Mouse (Mus musculus): ENCODE results near the gene Rnf43. TPM values are rescaled to one million over a fixed set of nuclear protein-coding genes. Genes with fewer than 3 reads are reported as not detected.

Gene Rnf43
- polyA plus RNA-seq, 1 experiment from 2014 or later, result 4.4 TPM

DNA sequence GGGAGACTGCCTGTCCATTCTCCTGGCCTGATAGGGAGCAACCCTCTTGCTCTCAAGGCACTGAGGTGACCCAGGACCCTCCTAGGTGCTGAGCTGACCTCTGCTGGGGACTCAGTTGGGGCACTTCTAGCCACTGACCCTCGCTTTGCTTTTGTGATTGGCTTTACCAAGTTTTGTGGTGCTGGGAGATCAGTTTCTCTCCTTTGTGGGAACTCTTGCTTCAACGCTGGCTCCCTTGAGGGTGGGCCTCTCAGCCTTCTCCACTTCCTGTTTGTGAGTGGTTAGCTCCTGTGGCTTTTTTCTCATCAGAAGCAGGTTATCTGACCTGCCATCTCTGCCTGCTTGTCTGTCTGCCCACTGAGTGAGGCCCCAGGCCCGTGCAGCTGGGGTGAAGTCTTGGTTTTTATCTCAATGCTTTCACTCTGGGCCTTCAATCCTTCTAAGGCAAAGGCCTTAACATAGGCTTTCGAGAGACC, 89.0 kb downstream of the Rnf43 start:
- Histone ChIP-seq H3K4me2 (replicated peaks) (no peak overlapping the region), H3K36me3 (no peaks in the 10 kb centered on the region), H3K4me3 (no peak overlapping the region), H3K27me3 (no peaks in the 10 kb centered on the region; the same call in 1 of the 2 replicates), H3K27ac (no peak overlapping the region), H3K9ac (no peak overlapping the region), H3K4me1 (no peaks in the 10 kb centered on the region), H3K9me3 (replicated peaks) (no peaks in the 10 kb centered on the region)
- ATAC-seq (ENCODE audit: low FRiP score), result no peak
- WGBS, result 75% methylated on average over 4 of the region's 4 CpGs

DNA sequence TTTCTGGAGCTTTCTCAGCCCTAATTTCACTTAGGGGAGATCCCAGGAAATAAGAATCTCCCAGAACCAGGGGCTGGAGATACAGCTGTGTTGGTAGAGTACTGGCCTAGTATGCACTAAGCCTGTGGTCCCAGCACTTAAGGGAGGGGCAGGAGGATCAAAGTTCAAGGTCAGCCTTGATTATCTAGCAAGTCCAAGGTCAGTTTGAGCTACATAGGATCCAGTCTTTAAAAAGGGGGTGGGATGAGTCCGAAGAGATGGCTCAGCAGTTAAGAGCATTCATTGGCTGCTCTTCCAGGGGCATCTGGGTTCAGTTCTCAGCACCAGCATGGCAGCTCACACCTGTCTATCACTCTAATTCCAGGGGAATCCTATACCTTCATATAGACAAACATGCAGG, 89.8 kb downstream of the Rnf43 start:
- H3K4me2 ChIP-seq (replicated peaks), result no peak overlapping the region
- H3K9ac ChIP-seq, result no peak overlapping the region
- no peak for ATAC-seq (ENCODE audit: low FRiP score)
- H3K36me3 ChIP-seq, result no peaks in the 10 kb centered on the region
- H3K9me3 ChIP-seq (replicated peaks), result no peaks in the 10 kb centered on the region
- no peak overlapping the region for H3K27ac ChIP-seq
- H3K4me1 ChIP-seq, result no peaks in the 10 kb centered on the region
- no peaks in the 10 kb centered on the region; the same call in 1 of the 2 replicates for H3K27me3 ChIP-seq
- no peak overlapping the region for H3K4me3 ChIP-seq
- 83% methylated on average over 1 of the region's 1 CpGs for WGBS

DNA sequence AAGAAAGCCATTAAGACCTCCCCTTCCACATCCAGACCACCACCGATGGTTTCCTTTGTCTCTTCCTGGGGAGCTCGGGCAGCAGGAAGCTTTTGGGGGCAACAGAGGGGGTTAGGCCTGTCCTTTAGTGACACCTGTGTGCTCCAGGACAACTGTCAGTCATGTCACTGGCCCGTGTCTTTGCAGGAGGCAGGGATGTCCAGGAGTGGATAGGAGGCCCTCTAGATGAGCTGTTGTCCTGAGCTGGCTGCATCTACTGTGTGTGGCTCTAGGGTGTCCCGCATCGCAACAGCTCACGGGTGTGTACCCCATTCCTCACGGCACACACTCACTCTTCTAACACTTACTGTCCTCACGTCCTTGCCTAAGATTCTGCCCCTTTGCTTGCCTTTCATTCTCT, 90.7 kb downstream of the Rnf43 start:
- Histone ChIP-seq H3K4me2 (replicated peaks) (no peak overlapping the region), H3K27ac (no peak overlapping the region), H3K27me3 (no peaks in the 10 kb centered on the region; the same call in 1 of the 2 replicates), H3K9ac (no peak overlapping the region), H3K4me1 (no peaks in the 10 kb centered on the region), H3K4me3 (no peak overlapping the region), H3K9me3 (replicated peaks) (no peaks in the 10 kb centered on the region), H3K36me3 (no peaks in the 10 kb centered on the region)
- no peak for ATAC-seq (ENCODE audit: low FRiP score)
- 85% methylated on average over 8 of the region's 8 CpGs for WGBS

DNA sequence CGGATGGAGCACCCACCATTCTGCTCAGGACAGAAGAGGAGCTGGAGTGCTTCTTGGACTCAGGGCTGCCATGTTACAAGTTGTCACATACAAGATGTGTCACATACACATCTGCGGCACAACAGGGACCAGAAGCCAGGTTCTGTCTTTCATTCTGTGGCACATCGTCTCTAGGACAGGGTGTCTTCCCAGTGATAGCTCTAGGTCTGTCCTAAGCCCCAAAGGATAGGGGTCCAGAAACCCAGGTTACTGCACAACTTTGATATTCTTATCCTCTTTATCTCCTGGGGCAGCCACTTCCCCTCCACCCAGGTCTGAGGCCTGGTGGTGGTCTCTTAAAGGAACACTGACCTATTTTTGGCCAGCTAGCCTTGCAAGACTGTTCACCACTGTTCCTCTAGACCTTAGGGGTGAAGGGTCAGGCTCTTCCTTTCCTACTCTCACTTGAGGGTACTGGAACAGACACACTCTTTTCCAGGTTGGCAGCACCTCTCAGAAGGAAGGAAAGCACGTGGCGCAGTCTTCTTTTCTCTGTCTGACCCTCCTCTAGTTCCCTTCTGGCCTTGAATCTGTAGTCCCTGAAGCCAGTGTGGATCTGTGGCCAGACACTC, 91.5 kb downstream of the Rnf43 start:
- no peak overlapping the region for H3K9ac ChIP-seq
- H3K27me3 ChIP-seq, result peaks cover 1% of the 10 kb centered on the region; the same call in 1 of the 2 replicates
- H3K4me1 ChIP-seq, result no peaks in the 10 kb centered on the region
- no peaks in the 10 kb centered on the region for H3K36me3 ChIP-seq
- no peaks in the 10 kb centered on the region for H3K9me3 ChIP-seq (replicated peaks)
- H3K4me2 ChIP-seq (replicated peaks), result no peak overlapping the region
- WGBS, result 85% methylated on average over 5 of the region's 5 CpGs
- H3K4me3 ChIP-seq, result no peak overlapping the region
- H3K27ac ChIP-seq, result no peak overlapping the region
- ATAC-seq (ENCODE audit: low FRiP score), result no peak

- H3K4me3 ChIP-seq, result no peak overlapping the region
- 76% methylated on average over 5 of the region's 5 CpGs for WGBS
- H3K4me2 ChIP-seq (replicated peaks), result no peak overlapping the region
- H3K4me1 ChIP-seq, result peaks cover 2% of the 10 kb centered on the region; the same call in 1 of the 2 replicates
- no peak for ATAC-seq (ENCODE audit: low FRiP score)
- H3K27ac ChIP-seq, result no peak overlapping the region
- no peak overlapping the region for H3K9ac ChIP-seq
- H3K9me3 ChIP-seq (replicated peaks), result no peaks in the 10 kb centered on the region
- no peaks in the 10 kb centered on the region for H3K36me3 ChIP-seq
- peaks cover 3% of the 10 kb centered on the region; the same call in 1 of the 2 replicates for H3K27me3 ChIP-seq
These were observed 92.1 kb downstream of the Rnf43 start for GRCm38 (mm10) chr11:87754603-87755002.

GRCm38 (mm10) chr11:87755360-87756017, 93.0 kb downstream of the Rnf43 start:
- Histone ChIP-seq H3K27me3 (peaks cover 8% of the 10 kb centered on the region), H3K4me3 (no peak overlapping the region), H3K4me1 (peaks cover 9% of the 10 kb centered on the region), H3K4me2 (replicated peaks) (no peak overlapping the region), H3K36me3 (no peaks in the 10 kb centered on the region), H3K9ac (no peak overlapping the region), H3K27ac (no peak overlapping the region), H3K9me3 (replicated peaks) (no peaks in the 10 kb centered on the region)
- no peak for ATAC-seq (ENCODE audit: low FRiP score)
- 73% methylated on average over 17 of the region's 17 CpGs for WGBS

- Histone ChIP-seq H3K4me2 (replicated peaks) (no peak overlapping the region), H3K27me3 (peaks cover 17% of the 10 kb centered on the region)
These were observed 93.8 kb downstream of the Rnf43 start for GRCm38 (mm10) chr11:87756251-87756820.

DNA sequence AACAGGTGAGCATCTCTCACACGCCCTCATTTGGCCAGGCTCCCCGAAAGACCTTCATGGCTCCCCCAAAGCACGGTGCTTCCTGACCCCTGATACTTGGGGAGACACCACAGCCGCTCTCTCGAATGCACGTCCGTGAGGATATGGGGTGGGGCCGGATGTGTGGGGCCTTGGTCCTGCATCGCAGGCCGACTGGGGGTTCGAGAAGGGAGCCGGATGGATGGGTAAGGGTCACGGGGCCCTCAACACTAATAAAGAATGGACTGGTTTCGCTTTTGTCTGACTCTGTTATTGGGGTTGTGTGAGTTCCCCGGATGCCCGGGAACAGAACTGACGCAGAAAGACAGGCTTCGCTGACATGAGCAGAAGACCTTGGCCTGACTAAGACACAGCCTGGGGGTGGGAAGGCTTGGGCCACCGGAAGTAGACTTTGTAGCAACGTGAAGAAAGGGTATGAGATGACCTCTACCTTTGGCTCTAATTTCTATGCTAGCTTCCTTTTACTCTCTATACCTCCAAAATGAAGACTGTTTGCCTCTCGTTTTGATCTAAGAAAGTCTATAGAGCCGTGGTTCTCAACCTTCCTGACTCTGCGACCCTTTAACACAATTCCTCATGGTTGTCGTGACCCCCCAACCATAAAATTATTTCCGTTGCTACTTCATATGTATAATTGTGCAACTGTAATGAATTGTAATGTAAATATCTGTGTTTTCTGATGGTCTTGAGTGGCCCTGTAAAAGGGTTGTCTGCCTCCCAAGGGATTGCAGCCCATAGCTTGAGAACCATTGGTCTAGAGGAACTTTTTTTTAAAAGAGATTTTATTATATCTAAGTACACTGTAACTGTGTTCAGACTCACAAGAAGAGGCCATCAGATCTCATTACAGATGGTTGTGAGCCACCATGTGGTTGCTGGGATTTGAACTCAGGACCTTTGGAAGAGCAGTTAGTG, 94.8 kb downstream of the Rnf43 start:
- Histone ChIP-seq H3K4me3 (no peak overlapping the region), H3K9ac (no peak overlapping the region), H3K9me3 (replicated peaks) (no peaks in the 10 kb centered on the region), H3K36me3 (no peaks in the 10 kb centered on the region), H3K4me2 (replicated peaks) (no peak overlapping the region), H3K27me3 (peaks cover 26% of the 10 kb centered on the region), H3K4me1 (peaks cover 14% of the 10 kb centered on the region), H3K27ac (no peak overlapping the region)
- ATAC-seq (ENCODE audit: low FRiP score), result no peak
- WGBS, result 86% methylated on average over 25 of the region's 25 CpGs

More at GRCm38 (mm10) chr11:87756251-87756820, 93.8 kb downstream of the Rnf43 start:
- no peaks in the 10 kb centered on the region for H3K36me3 ChIP-seq
- H3K9me3 ChIP-seq (replicated peaks), result no peaks in the 10 kb centered on the region
- WGBS, result 92% methylated on average over 15 of the region's 15 CpGs
- H3K4me3 ChIP-seq, result no peak overlapping the region
- no peak for ATAC-seq (ENCODE audit: low FRiP score)
- no peak overlapping the region for H3K9ac ChIP-seq
- no peak overlapping the region for H3K27ac ChIP-seq
- H3K4me1 ChIP-seq, result peaks cover 9% of the 10 kb centered on the region

- no peak overlapping the region for H3K9ac ChIP-seq
- H3K27me3 ChIP-seq, result peaks cover 37% of the 10 kb centered on the region
- no peaks in the 10 kb centered on the region for H3K36me3 ChIP-seq
- H3K27ac ChIP-seq, result no peak overlapping the region
- H3K4me1 ChIP-seq, result peaks cover 25% of the 10 kb centered on the region
- H3K9me3 ChIP-seq (replicated peaks), result no peaks in the 10 kb centered on the region
- no peak overlapping the region for H3K4me3 ChIP-seq
- no peak overlapping the region for H3K4me2 ChIP-seq (replicated peaks)
- 79% methylated on average over 7 of the region's 7 CpGs for WGBS
- no peak for ATAC-seq (ENCODE audit: low FRiP score)
These were observed 95.8 kb downstream of the Rnf43 start for GRCm38 (mm10) chr11:87758161-87758911.

DNA sequence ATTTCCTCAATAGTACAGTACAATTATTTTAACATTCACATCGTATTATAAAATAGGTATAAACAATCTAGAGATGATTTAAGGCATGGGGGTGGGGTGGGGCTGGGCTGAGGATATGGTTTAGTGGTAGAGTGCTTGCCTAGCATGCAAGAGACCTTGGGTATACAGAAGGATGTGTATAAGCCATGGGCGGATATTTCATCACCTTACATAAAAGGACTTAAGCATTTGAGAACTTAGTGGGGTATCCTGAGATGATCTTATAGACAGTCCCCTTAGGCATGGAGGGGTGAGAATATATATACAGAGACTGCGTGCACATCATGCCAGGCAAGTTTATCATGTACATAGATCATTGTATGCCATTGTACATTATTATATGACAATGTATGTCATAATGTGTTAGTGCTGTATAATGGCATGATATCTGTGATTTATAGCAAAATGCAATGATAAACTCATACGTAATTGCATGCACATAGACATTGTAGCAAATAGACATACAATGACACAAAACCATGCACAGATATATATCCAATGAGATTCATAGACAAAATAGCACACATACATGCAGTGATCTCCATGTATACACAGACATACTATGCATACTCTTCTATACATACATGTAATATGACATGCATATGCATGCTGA, 96.6 kb downstream of the Rnf43 start:
- H3K4me2 ChIP-seq (replicated peaks), result no peak overlapping the region
- no peak overlapping the region for H3K27ac ChIP-seq
- H3K27me3 ChIP-seq, result peaks cover 44% of the 10 kb centered on the region
- no peak overlapping the region for H3K4me3 ChIP-seq
- WGBS, result 72% methylated on average over 4 of the region's 4 CpGs
- H3K36me3 ChIP-seq, result no peaks in the 10 kb centered on the region
- peaks cover 32% of the 10 kb centered on the region for H3K4me1 ChIP-seq
- no peak overlapping the region for H3K9ac ChIP-seq
- no peaks in the 10 kb centered on the region for H3K9me3 ChIP-seq (replicated peaks)
- ATAC-seq (ENCODE audit: low FRiP score), result no peak

DNA sequence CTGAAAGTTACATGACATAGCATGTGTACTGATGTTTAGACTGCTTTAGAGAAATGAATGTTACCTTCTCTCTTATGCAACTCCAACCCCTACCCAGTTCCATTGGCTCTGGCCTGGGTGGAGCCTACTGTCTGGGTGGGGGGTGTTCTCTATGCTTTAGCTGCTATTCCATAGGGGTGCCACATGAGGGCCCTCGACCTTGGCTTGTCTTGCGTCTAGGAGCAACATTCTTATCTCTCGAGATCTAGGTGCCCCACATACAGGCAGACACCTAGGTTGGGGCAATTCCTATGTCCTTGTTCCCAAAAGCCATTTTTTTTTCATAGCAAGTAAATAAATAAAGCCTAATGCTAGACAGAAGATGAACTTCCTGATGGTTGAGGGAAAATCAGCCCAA, 97.1 kb downstream of the Rnf43 start:
- H3K36me3 ChIP-seq, result no peaks in the 10 kb centered on the region
- peaks cover 38% of the 10 kb centered on the region for H3K4me1 ChIP-seq
- ATAC-seq (ENCODE audit: low FRiP score), result no peak
- WGBS, result 6% methylated on average over 3 of the region's 3 CpGs
- peak overlapping the region; percentile 84 for H3K27ac ChIP-seq
- peak overlapping the region; percentile 15; the same call in 1 of the 2 replicates for H3K9ac ChIP-seq
- peaks cover 49% of the 10 kb centered on the region for H3K27me3 ChIP-seq
- no peak overlapping the region; the same call in 1 of the 2 replicates for H3K4me3 ChIP-seq
- H3K9me3 ChIP-seq (replicated peaks), result no peaks in the 10 kb centered on the region
- peak overlapping the region; percentile 97 for H3K4me2 ChIP-seq (replicated peaks)
